Mouse (Mus musculus): Measurements from ENCODE around the gene Eva1b. TPM values are rescaled to one million over a fixed set of nuclear protein-coding genes. Genes with fewer than 3 reads are reported as not detected.
A peak's percentile ranks its signal among the peaks of the same experiment; 100 is the strongest.

The Eva1b gene
- total RNA-seq, 2 experiments from 2014 or later: 6.7 to 10.4 TPM

DNA sequence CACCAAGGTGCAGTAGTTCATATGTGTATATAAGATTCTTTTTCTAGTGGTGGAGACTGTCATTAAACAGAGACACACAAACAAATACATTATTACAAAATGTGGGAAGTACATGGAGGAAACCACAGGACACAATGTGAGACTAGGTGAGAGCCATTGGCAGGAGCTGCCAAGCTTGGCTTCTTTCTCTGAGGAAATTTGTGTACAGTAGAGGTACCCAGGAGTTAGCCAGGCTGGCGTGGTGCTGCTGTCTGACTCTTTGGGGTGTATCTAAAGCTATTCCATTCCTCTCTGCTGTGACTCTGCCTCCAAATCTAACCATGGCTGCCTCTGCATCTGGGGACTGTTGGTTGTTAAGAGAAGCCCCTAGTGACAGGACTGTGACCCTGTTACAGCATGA is 28.5 kb upstream of the Eva1b start:
- no peak for DNase-seq (ENCODE audit: low spot score in 2 of 2)

DNA sequence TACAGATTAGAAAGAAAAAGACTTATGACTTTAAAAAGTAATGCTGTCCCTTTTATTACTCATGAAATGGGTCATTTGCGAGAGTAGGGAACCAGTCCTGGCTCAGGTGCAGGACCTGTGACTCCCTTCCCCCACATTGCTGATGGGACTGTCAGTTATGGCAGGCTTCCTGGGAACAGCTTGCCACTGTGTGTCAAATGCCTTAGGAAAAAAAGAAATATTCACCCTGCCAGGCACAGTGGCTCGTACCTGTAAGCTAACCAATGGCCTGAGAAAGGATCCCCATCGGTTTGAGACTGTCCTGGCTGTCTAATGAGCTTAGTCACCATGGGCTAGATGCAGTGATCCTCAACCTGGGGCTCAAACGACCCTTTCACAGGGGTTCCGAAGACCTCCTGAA is 27.5 kb upstream of the Eva1b start:
- no peak for DNase-seq (ENCODE audit: low spot score in 2 of 2)

DNA sequence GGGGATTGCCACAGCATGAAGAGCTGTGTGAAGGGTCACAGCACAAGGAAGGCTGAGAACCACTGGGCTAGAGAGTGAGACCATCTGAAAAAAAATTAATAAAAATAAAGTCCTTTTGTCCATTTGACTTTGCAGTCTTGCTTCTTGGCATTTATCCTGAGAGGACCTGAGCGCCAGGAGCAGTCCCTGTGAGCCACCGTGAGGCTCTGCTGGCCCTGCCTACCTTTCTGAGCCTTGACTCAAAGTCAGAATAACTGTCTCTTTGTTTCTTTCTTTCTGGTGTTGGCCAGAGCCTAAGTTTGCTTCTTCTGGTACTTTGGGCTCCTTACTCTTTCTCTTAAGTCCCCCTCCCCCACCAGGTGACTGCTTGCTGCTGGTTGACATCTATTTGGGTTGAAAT is 27.0 kb upstream of the Eva1b start:
- DNase-seq (ENCODE audit: low spot score in 2 of 2): no peak

DNA sequence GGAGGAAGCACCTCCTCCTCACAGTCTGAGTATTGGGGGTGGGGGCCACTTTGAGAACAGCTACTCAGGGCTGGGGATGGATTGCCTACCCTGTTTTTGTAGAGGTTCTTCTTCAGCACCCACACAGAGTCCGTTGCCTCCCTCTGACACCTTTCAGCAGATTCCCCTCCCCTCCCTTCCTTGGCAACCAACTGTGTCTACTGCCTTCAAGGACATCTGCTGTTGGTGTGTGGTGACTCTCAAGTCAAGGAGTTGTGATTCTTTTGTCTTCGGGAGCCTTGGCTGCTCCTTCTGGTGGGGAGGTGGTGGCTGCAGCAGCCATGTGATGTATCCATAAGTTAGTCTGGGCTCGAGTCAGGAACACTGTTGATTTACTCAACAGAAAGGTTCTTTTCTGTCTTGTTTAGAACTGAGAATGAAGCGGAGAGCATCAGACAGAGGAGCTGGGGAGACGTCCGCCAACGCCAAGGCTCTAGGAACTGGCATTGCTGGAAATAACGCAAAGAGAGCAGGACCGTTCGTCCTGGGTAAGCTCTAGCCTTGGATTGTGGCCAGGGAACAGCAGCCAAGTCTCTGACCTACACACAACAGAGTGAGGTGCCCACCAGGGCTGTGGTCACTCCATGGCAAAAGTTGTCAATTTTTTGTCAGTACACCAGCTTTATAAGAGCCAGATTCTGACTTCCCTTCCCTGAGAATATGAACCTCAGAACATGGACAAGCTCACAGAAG is 24.1 kb upstream of the Eva1b start:
- no peak for DNase-seq (ENCODE audit: low spot score in 2 of 2)

DNA sequence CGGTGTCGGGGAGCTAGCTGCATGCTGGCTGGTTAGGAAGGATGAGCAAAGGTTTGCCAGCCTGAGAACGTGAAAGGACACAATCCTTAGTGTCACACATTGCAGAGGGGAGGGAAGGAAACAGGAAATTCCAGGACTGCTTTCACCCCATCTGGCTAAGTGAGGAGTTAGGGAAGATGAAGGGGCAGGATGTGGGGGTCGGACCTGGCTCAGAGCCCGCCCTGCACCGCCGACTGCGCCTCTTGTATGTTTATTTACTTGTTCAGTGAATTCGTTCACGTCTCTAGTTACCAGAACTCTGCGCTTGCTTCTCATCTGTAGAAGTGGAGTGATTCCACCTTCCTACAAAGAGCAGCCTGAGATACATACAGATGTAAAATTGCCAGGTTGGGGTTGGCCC is 17.0 kb upstream of the Eva1b start:
- no peak for DNase-seq (ENCODE audit: low spot score in 2 of 2)

DNA sequence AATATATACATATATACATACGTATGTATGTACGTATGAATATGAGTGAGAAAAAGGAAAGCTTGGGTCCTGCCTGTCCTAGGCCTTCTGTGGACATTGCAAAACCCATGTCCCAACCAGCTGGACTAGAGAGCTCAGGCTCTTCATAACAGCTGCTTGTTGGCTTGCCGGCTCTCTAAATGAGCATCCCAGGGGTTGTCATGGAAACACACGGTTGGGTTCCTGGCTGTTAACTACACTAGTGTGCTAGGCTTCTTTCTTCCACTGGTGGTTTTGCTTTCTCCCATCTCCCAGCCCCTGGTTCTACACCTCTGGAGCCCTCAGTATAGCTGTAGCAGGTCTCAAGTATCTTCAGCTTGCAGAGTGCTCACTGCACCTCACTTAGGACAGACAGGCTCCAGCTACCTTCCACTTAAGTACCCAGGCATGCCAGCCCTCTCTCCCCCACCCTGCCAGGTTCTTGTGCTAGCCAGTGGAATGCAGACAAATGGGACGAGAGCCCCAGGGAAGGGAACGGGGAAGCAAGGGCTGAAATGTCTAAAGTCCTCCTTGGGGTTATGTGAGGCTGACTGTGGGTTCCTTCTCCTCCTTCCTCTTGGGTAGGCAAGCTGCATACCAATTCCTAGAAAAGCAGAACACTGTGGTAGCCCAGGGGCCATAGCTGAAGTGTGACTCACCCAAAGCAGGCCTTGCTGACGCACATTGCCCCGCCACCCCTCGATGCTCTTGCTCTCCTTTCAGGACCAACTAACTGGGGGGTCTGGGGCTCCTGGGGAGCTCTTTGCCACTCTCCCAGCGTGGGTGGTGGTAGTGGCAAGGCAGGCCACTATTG is 16.0 kb upstream of the Eva1b start:
- DNase-seq (ENCODE audit: low spot score in 2 of 2): peak; percentile 57 to 66

DNA sequence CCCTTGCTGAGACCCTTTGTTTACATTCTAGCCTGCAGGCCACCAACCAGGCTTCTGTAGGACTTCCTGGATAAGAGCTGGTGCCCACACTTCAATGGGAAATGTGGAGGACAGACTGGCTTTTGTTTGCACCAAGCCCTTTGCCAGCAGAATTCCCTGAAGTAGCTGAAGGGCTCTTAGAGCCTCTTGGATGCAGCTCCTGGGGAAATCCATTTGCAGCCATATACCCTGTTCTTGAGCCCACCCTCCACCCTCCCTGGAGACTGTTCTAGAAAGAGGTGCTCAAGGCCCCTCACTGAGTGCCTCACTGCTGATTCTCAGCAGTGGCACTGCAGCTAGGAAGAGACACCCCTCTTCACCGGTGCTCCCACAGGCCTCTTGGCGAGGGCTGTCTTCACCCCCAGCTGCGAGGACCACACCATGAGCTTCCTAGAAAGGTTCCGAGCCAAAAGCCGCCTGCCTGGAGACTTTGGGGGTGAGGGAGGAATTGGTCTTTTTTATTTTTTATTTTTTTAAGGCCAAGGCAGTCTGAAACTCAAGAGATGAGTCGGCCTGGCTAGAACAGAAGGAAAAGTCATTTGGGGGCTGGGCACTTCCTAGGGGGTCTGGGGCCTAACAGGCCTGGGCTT is 14.8 kb upstream of the Eva1b start:
- DNase-seq (ENCODE audit: low spot score in 2 of 2): no peak

DNA sequence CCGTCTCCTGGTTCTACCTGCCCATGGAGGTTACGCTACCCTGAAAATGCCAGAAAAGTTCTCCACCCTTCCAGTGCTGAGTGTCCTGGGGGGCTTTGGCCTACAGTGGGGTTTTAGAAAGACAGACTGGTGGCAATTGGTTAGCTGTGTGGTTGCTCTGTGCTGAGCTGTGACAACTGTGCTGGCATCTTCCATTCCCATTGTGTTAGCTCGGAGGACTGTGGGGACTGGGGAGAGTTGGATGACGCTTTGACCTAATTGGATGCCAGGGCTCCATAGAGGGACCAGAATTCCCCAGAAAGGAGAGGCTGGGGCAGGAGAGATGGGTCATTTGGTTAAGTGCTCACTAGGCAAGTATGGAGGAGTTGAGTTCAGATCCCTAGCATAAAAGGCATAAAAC is 13.3 kb upstream of the Eva1b start:
- no peak for DNase-seq (ENCODE audit: low spot score in 2 of 2)

DNA sequence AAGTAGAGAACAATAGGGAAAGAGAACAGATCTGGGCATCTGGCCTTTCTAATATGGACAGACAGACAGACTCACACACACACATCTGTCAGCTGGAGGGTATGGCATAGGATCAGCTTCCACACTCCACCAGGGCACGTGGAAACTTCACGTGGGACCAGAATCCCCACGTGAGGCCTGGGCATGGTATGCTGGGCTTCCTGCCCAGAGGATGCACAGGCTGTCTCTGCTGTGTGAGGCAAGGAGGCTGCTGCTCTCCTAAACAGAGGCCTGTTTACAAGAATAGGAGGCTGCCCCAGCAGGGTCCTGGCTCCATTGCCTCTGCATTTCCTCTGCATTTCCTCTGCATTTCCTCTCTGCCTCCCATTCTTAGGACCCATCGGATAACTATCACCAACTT is 12.9 kb upstream of the Eva1b start:
- DNase-seq (ENCODE audit: low spot score in 2 of 2): no peak

DNA sequence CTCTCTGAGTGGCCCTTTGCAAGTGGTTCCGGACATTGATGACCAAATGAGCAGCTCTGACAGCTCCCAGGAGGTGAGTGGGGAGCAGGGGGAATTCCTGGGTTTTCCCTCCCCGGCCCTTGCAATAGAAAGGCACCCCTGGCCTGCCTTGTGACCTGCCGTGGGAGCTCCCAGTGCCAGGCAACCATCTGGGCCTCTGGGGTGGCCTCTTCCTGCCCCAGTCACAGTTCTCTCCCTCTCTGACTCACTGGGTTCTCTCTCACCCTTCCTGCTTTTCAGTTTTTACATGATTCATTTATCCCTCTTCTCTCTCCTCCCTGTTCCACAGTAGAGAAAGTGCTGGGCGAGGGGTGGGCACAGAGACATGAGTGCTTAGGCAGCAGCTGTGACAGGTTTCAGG is 9.8 kb upstream of the Eva1b start:
- no peak for DNase-seq (ENCODE audit: low spot score in 2 of 2)

DNA sequence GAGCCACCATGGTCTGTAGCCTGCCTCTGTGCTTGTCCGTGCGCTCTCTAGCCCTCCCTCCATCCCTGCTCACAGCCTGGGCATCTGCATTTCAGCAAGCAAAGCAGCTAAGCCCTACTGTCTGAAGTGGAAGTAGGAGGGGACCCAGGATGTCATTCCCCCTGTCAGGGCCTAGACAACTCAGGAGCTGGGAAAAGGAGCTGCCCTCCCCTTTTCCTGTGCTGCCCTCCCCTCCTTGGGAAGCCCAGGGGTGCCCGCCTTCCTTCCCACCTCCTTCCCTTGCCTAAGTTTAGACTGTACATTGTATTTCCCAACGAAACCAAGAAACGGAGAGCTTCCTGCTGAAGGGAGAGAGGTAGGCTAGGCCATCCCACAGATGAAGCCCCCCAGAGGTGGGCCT is 6.5 kb upstream of the Eva1b start:
- DNase-seq (ENCODE audit: low spot score in 2 of 2): no peak

DNA sequence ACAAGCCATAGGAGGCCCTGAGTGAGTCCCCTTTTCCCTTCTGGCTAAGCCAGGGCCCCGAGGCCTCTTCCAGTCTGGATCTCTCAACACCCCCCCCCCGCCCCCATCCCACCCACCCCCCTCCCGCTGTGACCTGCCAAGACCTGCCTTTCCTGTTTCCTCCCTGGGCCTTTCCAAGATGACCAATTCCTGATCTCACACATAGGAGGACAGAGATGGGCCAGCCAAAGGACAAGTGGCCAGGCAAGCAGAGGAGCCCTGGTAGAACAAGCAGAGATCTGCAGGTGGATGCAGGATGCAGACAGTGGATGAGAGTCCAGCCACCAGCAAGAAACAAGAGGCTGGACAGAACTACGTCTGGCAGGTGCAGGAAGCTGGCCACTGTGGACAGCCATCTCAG is 2.1 kb upstream of the Eva1b start:
- DNase-seq (ENCODE audit: low spot score in 2 of 2): no peak

DNA sequence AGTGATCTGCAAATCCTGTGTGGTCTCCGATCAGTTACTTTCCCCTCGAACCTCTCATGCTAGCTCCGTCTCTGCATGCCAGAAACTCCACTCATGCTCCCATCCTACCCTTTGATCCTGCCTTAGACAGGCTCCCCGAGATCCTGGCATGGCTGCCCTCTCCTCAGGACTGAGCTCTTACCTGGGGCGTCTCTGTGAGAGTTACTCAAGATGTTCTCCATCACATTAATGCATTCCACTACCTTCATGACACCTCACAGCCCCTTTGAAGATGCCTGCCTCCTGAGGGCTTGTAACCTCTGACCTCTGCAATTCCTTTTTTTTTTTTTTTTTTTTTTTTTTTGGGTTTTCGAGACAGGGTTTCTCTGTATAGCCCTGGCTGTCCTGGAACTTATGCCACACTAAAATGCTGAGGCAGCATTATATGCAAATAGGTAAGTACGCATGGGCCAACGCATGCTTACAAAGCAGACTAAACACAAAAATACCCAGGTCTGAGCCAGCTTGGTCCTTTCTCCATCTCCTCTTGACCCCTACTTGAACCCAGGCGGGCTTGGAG is 491 bp upstream of the Eva1b start:
- DNase-seq (ENCODE audit: low spot score in 2 of 2): no peak

DNA sequence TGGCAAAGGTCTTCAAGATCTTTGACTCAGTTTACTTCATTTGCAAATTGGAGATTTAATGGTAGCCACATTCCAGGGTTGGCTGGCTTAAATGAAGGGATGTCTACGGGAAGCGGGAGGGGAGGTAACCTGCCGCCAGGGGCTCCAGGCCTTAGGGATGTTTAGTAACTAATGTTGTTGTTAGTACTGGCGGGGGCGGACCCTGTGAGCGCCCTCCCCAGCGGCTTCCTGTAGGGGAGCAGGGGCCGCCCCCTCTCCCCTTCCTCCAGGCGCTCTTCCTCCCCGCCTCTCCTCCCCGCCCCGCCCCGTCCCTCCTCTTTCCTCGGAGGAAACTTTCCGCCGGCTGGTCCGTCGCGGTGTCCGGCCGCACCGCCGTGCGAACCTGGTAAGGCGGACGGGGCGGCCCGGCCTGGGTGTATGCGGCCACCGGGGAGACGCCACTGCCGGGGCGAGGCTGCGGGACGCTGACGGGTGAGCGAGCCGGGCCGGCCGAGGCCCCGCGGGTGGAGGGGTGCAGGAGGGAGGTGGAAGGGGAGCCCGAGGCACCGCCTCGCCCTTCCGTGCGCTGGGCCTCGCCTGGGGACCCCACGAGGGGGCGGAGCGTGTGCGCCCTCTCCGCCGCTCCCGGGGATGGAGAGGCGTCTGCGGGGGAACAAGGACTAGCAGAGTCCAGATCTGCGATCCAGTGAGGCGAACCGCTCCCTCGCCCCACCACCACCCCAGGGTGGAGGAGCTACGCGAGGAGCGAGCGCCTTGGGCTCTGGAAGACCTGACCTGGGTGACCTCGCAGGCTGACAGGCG is 817 bp downstream of the Eva1b start:
- DNase-seq (ENCODE audit: low spot score in 2 of 2): peak in 1 of 2 experiments; percentile 21

DNA sequence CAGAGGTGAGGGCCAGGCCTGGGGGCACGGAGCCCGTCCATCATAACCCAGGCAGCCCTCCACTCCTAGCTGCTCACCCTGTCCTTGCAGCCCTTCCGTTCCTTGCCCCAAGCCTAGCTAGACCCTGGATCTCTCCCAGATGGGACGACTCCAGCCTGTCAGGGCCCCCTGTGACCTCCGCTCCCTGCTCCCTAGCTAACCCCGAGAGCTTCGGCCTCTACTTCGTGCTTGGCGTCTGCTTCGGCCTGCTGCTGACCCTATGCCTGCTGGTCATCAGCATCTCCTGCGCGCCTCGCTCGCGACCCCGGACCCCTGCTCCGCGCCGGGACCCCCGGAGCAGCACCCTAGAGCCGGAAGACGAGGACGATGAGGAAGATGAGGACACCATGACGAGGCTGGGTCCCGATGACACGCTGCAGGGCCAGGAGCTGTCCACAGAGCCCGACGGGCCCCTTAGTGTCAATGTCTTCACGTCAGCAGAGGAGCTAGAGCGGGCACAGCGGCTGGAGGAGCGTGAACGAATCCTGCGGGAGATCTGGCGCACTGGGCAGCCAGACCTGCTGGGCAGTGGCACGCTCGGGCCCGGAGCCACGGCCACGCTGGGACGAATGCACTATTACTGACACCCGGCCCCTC is 1.6 kb downstream of the Eva1b start:
- DNase-seq (ENCODE audit: low spot score in 2 of 2): no peak

DNA sequence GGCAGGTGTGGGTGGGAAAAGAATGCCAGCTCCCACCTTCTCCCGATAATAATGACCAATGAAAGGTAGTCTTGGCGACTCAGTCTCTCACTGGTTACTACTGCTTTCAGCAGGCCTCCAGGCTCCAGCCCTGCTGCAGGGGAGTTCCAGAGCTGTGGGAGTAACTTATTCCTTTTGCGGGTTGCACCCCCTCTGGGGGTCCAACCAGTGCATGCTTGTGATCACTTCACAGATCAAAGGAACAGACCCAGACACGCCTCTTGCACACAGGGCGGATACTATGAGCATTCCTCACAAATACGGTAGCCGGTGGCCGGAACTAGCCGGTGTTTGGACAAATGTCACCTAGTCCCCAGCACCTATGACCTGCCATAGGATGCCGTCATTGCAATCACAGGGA is 2.3 kb downstream of the Eva1b start:
- no peak for DNase-seq (ENCODE audit: low spot score in 2 of 2)

DNA sequence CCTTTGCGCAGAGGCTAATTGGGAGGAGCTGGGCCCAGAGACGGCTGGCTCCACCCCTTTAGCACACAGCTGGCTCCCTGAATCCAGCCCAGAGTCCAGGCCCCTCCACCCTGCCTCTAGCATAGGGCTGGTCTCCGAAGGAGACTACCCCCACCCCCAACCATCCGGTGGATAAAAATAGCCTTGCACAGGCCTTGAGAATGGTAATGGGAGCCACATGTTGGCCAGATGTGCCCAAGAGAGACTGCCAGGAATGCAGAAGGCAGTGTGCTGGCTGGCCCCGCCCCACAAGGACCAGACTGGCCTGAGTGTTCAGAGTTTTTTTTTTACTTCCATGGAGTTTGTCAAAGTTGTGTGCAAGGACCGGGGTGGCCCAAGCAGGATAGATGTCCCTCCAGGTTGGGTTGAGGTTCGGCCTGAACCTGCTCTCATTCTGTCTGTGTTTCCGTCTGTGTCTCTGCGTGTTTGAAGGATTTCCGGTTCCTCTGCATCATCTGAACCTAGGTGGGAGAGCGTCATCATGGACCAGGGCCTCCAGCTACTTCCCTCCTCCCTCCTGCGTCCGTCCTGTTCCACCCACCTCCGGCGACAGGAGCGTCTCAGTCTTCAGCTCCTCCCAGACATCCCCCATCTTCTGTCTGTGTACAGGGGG is 2.9 kb downstream of the Eva1b start:
- DNase-seq (ENCODE audit: low spot score in 2 of 2): no peak

DNA sequence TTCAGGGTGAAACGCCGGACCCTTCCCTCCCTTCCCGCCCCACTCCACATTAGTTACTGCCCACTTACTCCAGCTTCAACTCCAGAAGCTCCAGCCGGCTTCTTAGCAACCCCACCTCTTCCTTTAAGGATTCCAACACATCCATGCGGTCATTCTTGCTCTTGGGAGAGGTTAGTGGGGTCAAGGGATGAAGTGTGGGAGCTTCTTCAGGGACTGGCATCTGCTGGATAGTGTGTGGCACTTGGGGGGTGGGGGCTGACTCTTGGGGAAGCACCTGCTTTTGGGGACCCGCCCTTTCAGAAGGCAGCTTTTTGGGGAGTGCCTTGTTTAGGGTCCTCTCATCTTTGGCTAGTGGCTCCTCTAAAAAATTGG is 3.4 kb downstream of the Eva1b start:
- no peak for DNase-seq (ENCODE audit: low spot score in 2 of 2)

DNA sequence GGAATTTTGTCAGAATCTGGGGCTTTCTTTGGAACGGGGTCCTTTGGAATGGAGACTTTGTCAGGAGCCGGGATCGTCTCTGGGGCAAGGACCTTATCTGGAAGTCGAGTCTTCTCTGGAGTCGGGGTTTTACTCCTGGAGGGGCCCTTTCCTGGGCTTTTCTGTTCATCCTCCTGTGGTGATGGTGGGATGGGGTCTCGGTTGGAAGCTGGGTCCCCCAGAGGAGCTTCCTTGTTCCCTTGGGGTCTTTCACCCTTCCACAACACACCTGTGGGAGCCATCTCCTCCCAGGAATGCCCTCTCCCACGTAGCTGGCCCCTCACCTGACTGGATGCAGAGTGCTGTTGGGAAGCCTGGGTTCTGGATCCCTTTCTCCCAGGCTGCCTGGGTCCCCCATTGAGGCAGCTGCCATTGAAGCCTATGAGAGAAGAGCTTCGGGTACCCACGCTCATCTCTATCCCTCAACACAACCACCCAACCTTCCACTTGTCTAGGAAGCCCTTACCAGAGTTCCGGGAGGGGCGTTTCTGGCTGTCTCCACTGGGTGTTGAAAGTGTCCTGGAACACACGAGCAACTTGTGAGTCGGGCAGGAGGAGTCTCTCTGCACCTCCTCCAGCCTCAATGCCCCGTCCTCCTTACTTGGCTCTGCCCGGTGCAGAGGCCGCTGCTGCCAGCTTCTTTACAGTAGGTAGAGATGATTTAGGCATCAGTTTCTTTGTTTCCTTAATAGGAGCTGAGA is 4.3 kb downstream of the Eva1b start:
- DNase-seq (ENCODE audit: low spot score in 2 of 2): no peak

DNA sequence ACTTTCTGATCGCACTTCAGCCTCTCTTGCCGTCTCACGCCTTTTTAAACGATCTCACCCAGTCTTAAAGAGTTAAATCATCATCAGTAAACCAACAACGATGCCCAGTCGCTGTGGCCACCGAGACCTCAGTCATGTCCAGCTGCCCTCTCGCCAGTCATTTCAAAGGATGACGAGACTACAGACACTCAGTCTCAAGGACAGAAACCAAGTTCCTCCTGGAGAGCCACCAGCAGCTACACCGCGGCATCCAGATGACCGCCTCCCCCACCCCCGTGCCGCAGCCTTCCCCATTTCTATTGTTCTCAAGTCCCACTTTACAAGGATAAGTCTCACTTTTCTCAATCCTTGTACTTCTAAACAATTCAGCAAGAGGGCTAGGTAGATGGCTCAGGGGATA is 5.3 kb downstream of the Eva1b start:
- no peak for DNase-seq (ENCODE audit: low spot score in 2 of 2)
